Mouse (Mus musculus) layer of hippocampus, adult 9-11 months (tissue): Measurements from ENCODE around the gene Gm45713.
A peak's percentile ranks its signal among the peaks of the same experiment; 100 is the strongest.
"Not testable (repeated sequence)": the region's sequence is repeated elsewhere in the genome, so short reads cannot be mapped to it uniquely, and the experiment has no call there.

Experiments used
- DNase-seq: peaks from one replicate; pipeline ENCODE4 v3.0.0; 2022

Gm45713 gene

GRCm38 (mm10) chr7:45162551-45162950 lies 26.5 kb upstream of the Gm45713 start:
- peak; percentile 57 for DNase-seq

GRCm38 (mm10) chr7:45161612-45162473 lies 25.8 kb upstream of the Gm45713 start:
- DNase-seq: peak; percentile 95

- DNase-seq: no peak
Observed at GRCm38 (mm10) chr7:45160866-45161265, 24.8 kb upstream of the Gm45713 start.

GRCm38 (mm10) chr7:45160316-45160800 lies 24.3 kb upstream of the Gm45713 start:
- no peak for DNase-seq

- no peak for DNase-seq
Observed at GRCm38 (mm10) chr7:45158991-45159390, 23.0 kb upstream of the Gm45713 start.

- DNase-seq: no peak
Observed at GRCm38 (mm10) chr7:45157459-45157858, 21.4 kb upstream of the Gm45713 start.

GRCm38 (mm10) chr7:45156206-45156605 lies 20.2 kb upstream of the Gm45713 start:
- no peak for DNase-seq

- no peak for DNase-seq
Observed at GRCm38 (mm10) chr7:45155590-45155989, 19.6 kb upstream of the Gm45713 start.

- DNase-seq: peak; percentile 66
Observed at GRCm38 (mm10) chr7:45154993-45155514, 19.0 kb upstream of the Gm45713 start.

- peak; percentile 97 for DNase-seq
Observed at GRCm38 (mm10) chr7:45154096-45154992, 18.3 kb upstream of the Gm45713 start, which contains the start of the genes Pih1d1 and Aldh16a1. Gene Pih1d1, plus strand, starts transcription at chr7:45154303. Gene Aldh16a1, minus strand, starts transcription at chr7:45154584.

GRCm38 (mm10) chr7:45153586-45153985 lies 17.6 kb upstream of the Gm45713 start:
- DNase-seq: no peak

GRCm38 (mm10) chr7:45153052-45153451 lies 17.0 kb upstream of the Gm45713 start:
- not testable (repeated sequence) for DNase-seq

- DNase-seq: no peak
Observed at GRCm38 (mm10) chr7:45151303-45151702, 15.3 kb upstream of the Gm45713 start.

GRCm38 (mm10) chr7:45150321-45150720 lies 14.3 kb upstream of the Gm45713 start:
- DNase-seq: no peak

- DNase-seq: no peak
Observed at GRCm38 (mm10) chr7:45149545-45149944, 13.5 kb upstream of the Gm45713 start.

- no peak for DNase-seq
Observed at GRCm38 (mm10) chr7:45148534-45149098, 12.6 kb upstream of the Gm45713 start.

GRCm38 (mm10) chr7:45147899-45148298 lies 11.9 kb upstream of the Gm45713 start:
- no peak for DNase-seq

GRCm38 (mm10) chr7:45147267-45147666 lies 11.2 kb upstream of the Gm45713 start:
- no peak for DNase-seq

- no peak for DNase-seq
Observed at GRCm38 (mm10) chr7:45145460-45145859, 9.4 kb upstream of the Gm45713 start.

GRCm38 (mm10) chr7:45144368-45145174 lies 8.5 kb upstream of the Gm45713 start:
- DNase-seq: no peak

GRCm38 (mm10) chr7:45141914-45142313 lies 5.9 kb upstream of the Gm45713 start:
- DNase-seq: no peak

- DNase-seq: no peak
Observed at GRCm38 (mm10) chr7:45141319-45141718, 5.3 kb upstream of the Gm45713 start.
